Mouse (Mus musculus) spleen, postnatal 14 days (tissue): ENCODE measurements at regions not wholly inside any gene's neighbourhood (a gene's known extent, or its start where the extent isn't known, plus 50 kb on each side); places are given as distances from the start of the nearest gene placed in this dataset.

ENCODE experiments used
- DNase-seq, 2 experiments: peaks; one replicate each; pipeline ENCODE4 v3.0.0; 2021 to 2022; ENCODE audit warnings: low spot score in 2 of 2

- no peak for DNase-seq
Observed at GRCm38 (mm10) chr1:88623040-88623439, 79.0 kb downstream of the Arl4c start.

- DNase-seq: no peak
Observed at GRCm38 (mm10) chr1:88622356-88622755, 79.7 kb downstream of the Arl4c start.

- no peak for DNase-seq
Observed at GRCm38 (mm10) chr1:88621214-88621613, 80.8 kb downstream of the Arl4c start.

- DNase-seq: no peak
Observed at GRCm38 (mm10) chr1:88613007-88613406, 89.0 kb downstream of the Arl4c start.

DNA sequence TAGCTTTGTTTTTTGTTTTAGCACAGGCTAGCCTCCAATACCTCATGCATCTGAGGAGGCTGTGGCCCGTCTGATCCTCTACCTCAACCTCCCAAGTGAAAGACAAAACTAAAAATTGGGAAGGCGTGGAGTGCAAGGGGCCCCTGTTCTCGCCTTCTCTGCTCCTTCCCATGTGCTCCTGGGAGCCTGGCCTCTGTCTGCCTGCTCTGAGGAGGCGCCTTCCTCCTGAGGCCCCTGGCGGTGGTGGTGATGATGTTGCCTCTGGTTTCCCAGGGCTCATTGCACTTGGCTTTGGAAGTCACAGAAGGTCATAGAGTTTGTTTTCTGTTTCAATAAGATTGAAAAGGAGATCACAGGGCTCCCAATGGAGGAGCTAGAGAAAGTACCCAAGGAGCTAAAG is 90.8 kb downstream of the Arl4c start:
- no peak for DNase-seq

DNA sequence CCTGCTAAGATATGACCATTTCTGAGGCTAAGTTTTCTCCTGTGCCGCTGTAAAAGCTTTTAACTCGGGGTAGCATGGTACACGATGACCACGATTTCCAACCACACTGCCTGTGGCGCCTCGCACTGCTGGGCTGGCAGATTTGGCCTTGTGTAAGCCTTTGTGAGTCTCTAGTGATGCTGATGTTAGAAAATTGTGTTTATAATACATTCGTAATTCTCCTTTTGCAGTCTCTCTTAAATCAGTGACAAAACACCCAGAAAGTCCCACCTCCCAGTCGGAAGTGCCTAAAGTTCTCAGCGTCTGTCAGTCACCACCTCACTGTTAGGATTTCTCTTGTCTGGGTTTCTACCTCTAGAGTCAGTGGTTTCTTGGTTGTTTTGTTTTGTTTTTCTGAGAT is 91.2 kb downstream of the Arl4c start:
- no peak for DNase-seq

- no peak for DNase-seq
Observed at GRCm38 (mm10) chr1:88608826-88609225, 93.2 kb downstream of the Arl4c start.

- DNase-seq: no peak
Observed at GRCm38 (mm10) chr1:88608236-88608635, 93.8 kb downstream of the Arl4c start.

DNA sequence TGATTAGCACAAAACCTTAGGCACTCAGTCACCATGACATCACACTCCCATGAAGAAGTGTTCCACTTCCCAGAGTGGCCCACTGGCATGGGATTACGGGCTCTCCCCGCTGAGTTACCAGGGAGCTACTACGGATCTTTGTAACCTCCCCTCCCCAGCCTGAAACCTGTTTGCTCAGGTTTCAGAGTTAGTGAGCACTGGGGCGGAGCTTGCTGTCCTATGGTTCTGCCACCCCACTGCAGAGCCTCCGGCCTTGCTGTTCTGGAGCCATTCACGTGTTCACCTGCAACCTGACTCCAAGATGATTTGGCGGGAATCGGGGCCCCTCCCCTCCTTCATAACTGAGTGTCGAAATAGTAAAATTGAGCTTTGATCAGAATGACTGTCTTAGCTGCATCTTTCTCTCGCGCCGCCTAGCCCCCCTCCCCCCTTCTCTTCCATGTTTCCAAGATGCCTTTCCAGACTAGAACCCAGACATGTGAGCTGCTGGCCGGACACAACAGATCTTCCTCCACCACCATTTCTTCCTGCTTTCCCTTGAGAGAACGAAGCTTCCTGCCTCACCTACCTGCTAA is 95.8 kb upstream of the Glrp1 start:
- no peak for DNase-seq

DNA sequence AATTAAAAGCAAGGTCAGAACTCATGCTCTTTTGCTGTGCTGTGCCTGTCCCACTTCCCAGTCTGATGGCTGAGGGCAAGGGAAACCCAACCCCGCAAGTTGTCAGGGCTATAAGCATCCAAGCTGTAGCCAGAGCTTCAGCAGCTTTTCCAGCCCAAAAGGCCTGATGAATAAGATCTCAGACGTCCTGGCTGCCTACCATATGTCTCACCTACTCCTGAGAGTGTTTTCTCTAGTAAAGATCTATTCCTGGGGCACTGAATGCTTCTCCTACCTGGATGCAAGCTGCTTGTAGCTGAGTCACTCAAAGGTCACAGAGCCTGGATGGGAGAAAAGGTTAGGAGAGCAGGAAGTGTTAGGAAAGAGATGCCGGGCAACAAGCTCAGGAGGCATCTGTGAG is 92.4 kb upstream of the Glrp1 start:
- no peak for DNase-seq

GRCm38 (mm10) chr1:88601801-88602200 is 91.9 kb upstream of the Glrp1 start:
- no peak for DNase-seq

DNA sequence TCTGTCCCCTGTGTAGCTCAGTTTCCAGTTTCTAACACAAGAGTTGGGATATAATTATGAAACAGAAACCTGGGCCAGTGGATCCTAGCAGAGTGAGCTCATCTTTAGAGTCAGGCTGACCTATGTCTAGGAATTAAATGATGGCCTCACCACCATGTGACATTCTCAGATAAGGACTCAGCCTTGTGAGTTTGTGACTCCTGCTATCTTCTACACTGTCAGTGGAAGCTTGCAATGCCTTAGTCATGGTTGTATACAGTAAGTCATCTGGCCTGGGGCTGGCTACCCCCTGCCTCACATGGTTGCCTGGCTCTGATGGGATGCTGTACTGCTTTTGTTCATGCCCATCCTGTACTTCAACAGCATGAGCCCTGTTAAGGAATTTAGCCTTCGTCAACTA is 90.3 kb upstream of the Glrp1 start:
- DNase-seq: no peak

- DNase-seq: no peak
Observed at GRCm38 (mm10) chr1:88594484-88595254, 84.8 kb upstream of the Glrp1 start.

DNA sequence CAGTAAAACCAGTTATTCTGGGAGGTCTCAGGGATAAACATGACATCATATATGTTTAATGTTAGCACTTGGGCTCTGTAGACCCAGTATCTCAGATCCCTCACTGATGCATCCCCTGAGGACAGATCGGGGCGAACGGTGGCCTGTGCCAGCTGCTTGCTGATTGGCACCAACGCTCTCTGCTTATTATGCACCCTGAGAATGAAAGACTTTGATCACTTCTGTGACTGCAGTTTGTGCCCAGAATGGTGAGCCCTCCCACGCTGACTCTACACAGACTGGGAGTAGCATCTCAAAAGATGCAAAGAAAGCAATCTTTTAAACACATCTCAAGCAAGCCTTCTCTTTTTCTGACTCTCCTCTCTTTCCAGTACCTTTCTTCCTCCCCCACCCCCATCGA is 82.2 kb upstream of the Glrp1 start:
- DNase-seq: no peak

DNA sequence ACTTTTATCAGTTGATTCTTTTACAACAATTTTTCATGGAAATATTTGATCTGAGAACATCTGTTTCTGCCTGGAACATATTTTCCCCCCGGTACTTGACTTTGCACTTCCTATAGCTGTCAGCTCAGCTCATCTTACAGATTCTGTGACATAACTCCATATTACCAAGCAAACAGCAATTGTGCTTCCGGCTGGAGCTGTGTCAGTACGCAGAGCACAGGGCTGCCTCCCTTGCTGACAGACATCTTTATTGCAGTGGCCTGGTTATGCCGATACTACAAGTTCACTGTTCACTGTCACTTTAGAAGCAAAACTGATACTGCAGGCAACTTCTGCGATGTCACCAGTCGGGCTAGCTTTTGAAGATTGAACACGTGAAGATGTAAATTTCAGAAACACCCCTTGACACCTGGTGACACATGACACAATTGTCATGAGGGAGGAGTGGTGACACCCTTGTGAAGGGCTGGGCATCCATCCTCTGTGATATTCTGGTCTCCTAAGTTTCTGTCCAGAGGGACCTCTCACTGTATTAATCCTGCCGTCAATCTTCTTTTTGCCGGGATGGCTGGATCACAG is 81.0 kb upstream of the Glrp1 start:
- no peak for DNase-seq

GRCm38 (mm10) chr1:88588747-88589146 is 78.9 kb upstream of the Glrp1 start:
- DNase-seq: no peak

GRCm38 (mm10) chr1:88586823-88587820 is 77.3 kb upstream of the Glrp1 start:
- DNase-seq: peak in 1 of 2 experiments; percentile 22

- DNase-seq: no peak
Observed at GRCm38 (mm10) chr1:88586128-88586527, 76.3 kb upstream of the Glrp1 start.

DNA sequence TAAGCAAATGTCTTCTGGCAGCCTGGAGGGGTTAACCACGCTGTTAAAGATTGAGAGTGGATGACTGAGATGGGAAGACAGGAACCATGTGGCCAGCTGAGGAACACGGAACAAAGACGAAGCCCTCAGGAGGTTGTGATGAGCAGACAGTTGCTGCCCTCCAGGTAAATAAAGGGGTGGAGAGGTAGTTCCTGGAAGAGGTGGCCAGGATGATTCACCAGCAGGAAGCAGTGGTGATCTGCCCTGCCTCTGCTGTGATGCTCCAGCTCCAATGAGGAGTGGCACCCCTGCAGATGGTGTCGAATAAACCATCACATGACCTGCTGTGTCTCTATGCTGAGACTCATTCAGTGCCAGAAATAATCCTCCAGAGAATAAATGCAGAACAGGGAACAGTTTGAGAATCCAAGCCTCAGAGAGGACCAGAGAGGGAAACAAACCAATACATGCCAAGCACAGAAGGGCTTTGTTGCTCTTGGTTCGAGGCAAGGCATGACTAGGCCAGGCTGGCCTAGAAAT is 74.7 kb upstream of the Glrp1 start:
- DNase-seq: no peak

DNA sequence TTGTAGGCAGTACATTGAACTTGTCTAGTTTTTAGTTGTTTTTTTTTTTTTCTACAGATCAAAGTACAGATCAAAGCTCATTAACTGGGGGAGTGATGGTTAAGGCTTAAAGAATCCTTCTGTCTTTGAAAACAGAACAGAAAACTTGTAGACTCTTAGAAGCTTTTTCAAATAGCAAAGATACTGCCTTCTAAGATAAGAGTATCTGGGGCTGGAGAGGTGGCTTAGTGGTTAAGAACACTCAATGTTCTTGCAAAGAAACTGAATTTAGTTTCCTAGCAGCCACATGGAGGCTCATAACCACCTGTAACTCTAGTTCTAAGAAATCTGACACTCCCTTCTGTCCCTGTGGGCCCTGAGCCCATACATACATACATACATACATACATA is 68.4 kb upstream of the Glrp1 start:
- DNase-seq: no peak

DNA sequence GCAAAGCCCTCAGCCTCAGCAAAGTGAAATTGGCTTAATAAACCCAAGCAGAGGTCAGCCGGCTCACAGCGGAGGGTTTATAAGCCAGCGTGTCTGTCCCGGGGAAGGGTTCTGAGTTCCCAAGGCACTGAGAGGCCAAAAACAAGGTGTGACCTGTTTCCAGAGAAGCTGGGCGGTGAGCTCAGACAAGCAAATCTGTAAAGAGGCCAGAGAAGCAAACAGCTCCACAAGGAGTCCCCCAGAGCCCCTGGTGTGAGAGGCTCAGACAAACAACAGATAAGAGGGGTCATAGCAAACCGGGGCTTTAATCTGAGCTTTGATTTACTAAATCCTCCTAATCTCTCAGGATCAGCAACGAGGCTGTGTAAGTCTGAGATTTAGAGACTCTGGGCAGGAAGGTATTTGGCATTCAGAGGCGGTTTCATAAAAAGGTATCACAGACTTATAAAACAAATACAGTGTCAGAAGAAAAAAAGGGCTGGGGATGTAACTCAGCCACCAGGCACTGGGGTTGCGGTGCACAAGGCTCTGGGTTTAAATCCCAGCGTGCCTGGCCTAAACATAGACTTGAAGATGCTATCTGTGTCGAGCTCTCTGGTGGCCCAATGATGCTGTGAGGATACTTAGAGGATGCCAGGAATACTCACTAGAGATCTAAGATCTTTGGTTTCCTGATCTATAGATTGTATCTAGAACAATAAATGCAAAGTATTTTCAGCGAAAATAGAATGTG is 67.8 kb upstream of the Glrp1 start:
- DNase-seq: no peak
